Mouse (Mus musculus) heart, adult 8-10 months (tissue): ENCODE measurements around the gene Gm10639. TPM values are rescaled to one million over a fixed set of nuclear protein-coding genes. Genes with fewer than 3 reads are reported as not detected.
A peak's percentile ranks its signal among the peaks of the same experiment; 100 is the strongest.
"Not testable (repeated sequence)": the region's sequence is repeated elsewhere in the genome, so short reads cannot be mapped to it uniquely, and the experiment has no call there.

Experiments used
- DNase-seq: peaks from one replicate; pipeline ENCODE4 v3.0.0; 2022; ENCODE audit warnings: low spot score
- total RNA-seq, 4 experiments: library from RNA; stranded (reverse); gene quantifications; 2 replicates each; pipeline ENCODE4 v1.2.4; 2022

The Gm10639 gene
- total RNA-seq: 1 to 10 TPM in 2 of 4 experiments, under 1 TPM in 1, not detected in 1; 0.73 to 3.2 (median 2.0) TPM

- DNase-seq: not testable (repeated sequence)
These were observed at the start of gene Gm10639 for GRCm38 (mm10) chr9:78289723-78290122. Gene Gm10639, plus strand, starts transcription at chr9:78289923.

GRCm38 (mm10) chr9:78255683-78256470 is 33.8 kb upstream of the Gm10639 start:
- DNase-seq: not testable (repeated sequence)

- DNase-seq: not testable (repeated sequence)
These were observed 32.8 kb upstream of the Gm10639 start, which contains the start of gene Gm3776 for GRCm38 (mm10) chr9:78256914-78257313. Gene Gm3776, plus strand, starts transcription at chr9:78257129.

- DNase-seq: peak; percentile 18
These were observed 30.0 kb upstream of the Gm10639 start for GRCm38 (mm10) chr9:78259688-78260087.

GRCm38 (mm10) chr9:78270945-78271344 is 18.8 kb upstream of the Gm10639 start:
- not testable (repeated sequence) for DNase-seq

- DNase-seq: not testable (repeated sequence)
These were observed 7.6 kb upstream of the Gm10639 start for GRCm38 (mm10) chr9:78282002-78282711.

- DNase-seq: not testable (repeated sequence)
These were observed 660 bp upstream of the Gm10639 start for GRCm38 (mm10) chr9:78289063-78289462.

- not testable (repeated sequence) for DNase-seq
These were observed 2.7 kb downstream of the Gm10639 start for GRCm38 (mm10) chr9:78292462-78292861.

GRCm38 (mm10) chr9:78293683-78294082 is 4.0 kb downstream of the Gm10639 start:
- not testable (repeated sequence) for DNase-seq

- not testable (repeated sequence) for DNase-seq
These were observed 5.1 kb downstream of the Gm10639 start for GRCm38 (mm10) chr9:78294781-78295180.

- peak; percentile 11 for DNase-seq
These were observed 6.4 kb downstream of the Gm10639 start for GRCm38 (mm10) chr9:78296089-78296488.

- DNase-seq: no peak
These were observed 8.5 kb downstream of the Gm10639 start for GRCm38 (mm10) chr9:78298232-78298631.

- not testable (repeated sequence) for DNase-seq
These were observed 9.4 kb downstream of the Gm10639 start for GRCm38 (mm10) chr9:78299143-78299542.

- DNase-seq: not testable (repeated sequence)
These were observed 18.4 kb downstream of the Gm10639 start for GRCm38 (mm10) chr9:78308122-78308521.

GRCm38 (mm10) chr9:78314696-78315095 is 25.0 kb downstream of the Gm10639 start, which contains the start of gene Omt2a:
Gene Omt2a, minus strand, starts transcription at chr9:78314796.
- DNase-seq: no peak

GRCm38 (mm10) chr9:78319499-78319898 is 29.8 kb downstream of the Gm10639 start:
- no peak for DNase-seq

GRCm38 (mm10) chr9:78327289-78327688 is 37.6 kb downstream of the Gm10639 start, which contains the start of gene Omt2b:
Gene Omt2b, plus strand, starts transcription at chr9:78327589.
- not testable (repeated sequence) for DNase-seq

GRCm38 (mm10) chr9:78337050-78337449 is 47.3 kb downstream of the Gm10639 start:
- not testable (repeated sequence) for DNase-seq

GRCm38 (mm10) chr9:78340324-78340723 is 50.6 kb downstream of the Gm10639 start:
- DNase-seq: peak; percentile 2

GRCm38 (mm10) chr9:78342494-78342893 is 52.8 kb downstream of the Gm10639 start:
- DNase-seq: not testable (repeated sequence)

- not testable (repeated sequence) for DNase-seq
These were observed 53.3 kb downstream of the Gm10639 start for GRCm38 (mm10) chr9:78343055-78343454.

GRCm38 (mm10) chr9:78345235-78345634 is 55.5 kb downstream of the Gm10639 start:
- not testable (repeated sequence) for DNase-seq
